Comparison of ENCODE assay signal across 17 mouse cellular contexts in genomic region chr4:44612392-44612791, GRCm38 (mm10).
"Had no signal": no experiment of that assay in that cellular context is flagged by ENCODE, and none has a peak within 500 bp of the region (broad histone marks: within the 10 kb centered on the region; RNA-seq: fewer than 3 reads in every experiment).

No protein-coding gene starts in this region.

- DNase-seq: retina, postnatal 1 day; right cerebral cortex, adult 18-20 months; right cerebral cortex, postnatal 14 days; right cerebral cortex, postnatal 25 days; right cerebral cortex, postnatal 4 days; spleen, adult 18-20 months; thymus, adult 18-20 months; thymus, adult 2 months; thymus, postnatal 14 days; thymus, postnatal 25 days; thymus, postnatal 36 days; thymus, postnatal 4 days had no signal

- H3K27me3 ChIP-seq: neural tube, embryonic 12.5 days; neural tube, embryonic 13.5 days; neural tube, embryonic 15.5 days; stomach, embryonic 15.5 days had no signal

- H3K27ac ChIP-seq: neural tube, embryonic 12.5 days; neural tube, embryonic 13.5 days; neural tube, embryonic 15.5 days; stomach, embryonic 15.5 days; stomach, postnatal 0 days had no signal

- H3K4me2 ChIP-seq: neural tube, embryonic 12.5 days; neural tube, embryonic 13.5 days; neural tube, embryonic 15.5 days; stomach, embryonic 15.5 days had no signal

- H3K36me3 ChIP-seq: neural tube, embryonic 12.5 days; neural tube, embryonic 13.5 days; neural tube, embryonic 15.5 days; stomach, embryonic 15.5 days had no signal

- H3K9ac ChIP-seq: neural tube, embryonic 12.5 days; neural tube, embryonic 13.5 days; neural tube, embryonic 15.5 days; stomach, embryonic 15.5 days had no signal

- H3K4me3 ChIP-seq: neural tube, embryonic 12.5 days; neural tube, embryonic 13.5 days; neural tube, embryonic 15.5 days; stomach, embryonic 15.5 days had no signal

- H3K4me1 ChIP-seq: neural tube, embryonic 12.5 days; neural tube, embryonic 13.5 days; neural tube, embryonic 15.5 days; stomach, embryonic 15.5 days had no signal

- H3K9me3 ChIP-seq: neural tube, embryonic 12.5 days; neural tube, embryonic 13.5 days; neural tube, embryonic 15.5 days; stomach, embryonic 15.5 days had no signal
